Mouse (Mus musculus) liver, postnatal 0 days (tissue): ENCODE results near the gene Nav2.

Experiments
- CTCF ChIP-seq: sonication (generic); IDR thresholded peaks from 2 replicates; pipeline ENCODE4 v1.5.1; 2016; ENCODE audit warnings: antibody characterized with exemption, low read depth
- EP300 ChIP-seq: IDR thresholded peaks from 2 replicates; pipeline ENCODE4 v1.6.1; 2016; ENCODE audit warnings: antibody characterized with exemption, low read depth, mild to moderate bottlenecking

- TF ChIP-seq CTCF, result no peak
- no peak for TF ChIP-seq EP300
These were observed 46.0 kb downstream of the Nav2 start for GRCm38 (mm10) chr7:48954501-48954900.
